Mouse (Mus musculus) liver, postnatal 0 days (tissue): ENCODE measurements around the gene Eif2b3. TPM values are rescaled to one million over a fixed set of nuclear protein-coding genes. Genes with fewer than 3 reads are reported as not detected.

Experiments used
- ATAC-seq: fragments of 200-750 bp; cut with Nextera tagmentation; 2 replicates; pipeline ENCODE4 v1.8.0; 2017; ENCODE audit warnings: mild to moderate bottlenecking, moderate library complexity
- DNase-seq: peaks from one replicate; pipeline ENCODE4 v3.0.0-alpha.2; 2016
- H3K27ac ChIP-seq: fragments of 300-500 bp; sonication (generic); 2 replicates; pipeline ENCODE4 v1.5.1; 2014; ENCODE audit warnings: antibody characterized with exemption, moderate library complexity, mild to moderate bottlenecking, low read depth
- H3K27me3 ChIP-seq: fragments of 300-500 bp; sonication (generic); 2 replicates; pipeline ENCODE4 v1.6.1; 2014; ENCODE audit warnings: low read length, control low read depth, mixed read lengths; ENCODE audit not compliant: insufficient read depth
- H3K36me3 ChIP-seq: fragments of 300-500 bp; sonication (generic); replicated peaks from 2 replicates; pipeline ENCODE4 v1.6.1; 2014; ENCODE audit warnings: mild to moderate bottlenecking, control low read depth, low read length, moderate library complexity, mixed read lengths; ENCODE audit not compliant: insufficient read depth
- H3K4me1 ChIP-seq: fragments of 300-500 bp; sonication (generic); 2 replicates; pipeline ENCODE4 v1.6.1; 2014; ENCODE audit warnings: antibody characterized with exemption, mild to moderate bottlenecking, control low read depth; ENCODE audit not compliant: insufficient read depth
- H3K4me2 ChIP-seq: fragments of 300-500 bp; sonication (generic); 2 replicates; pipeline ENCODE4 v1.6.1; 2014; ENCODE audit warnings: low read depth, mild to moderate bottlenecking, low read length, moderate library complexity, mixed read lengths
- H3K4me3 ChIP-seq: fragments of 300-500 bp; sonication (generic); 2 replicates; pipeline ENCODE4 v1.5.1; 2014; ENCODE audit warnings: low read depth, low read length
- H3K9ac ChIP-seq: fragments of 300-500 bp; sonication (generic); replicated peaks from 2 replicates; pipeline ENCODE4 v1.6.1; 2014; ENCODE audit warnings: mild to moderate bottlenecking, moderate library complexity
- H3K9me3 ChIP-seq: fragments of 300-500 bp; sonication (generic); 2 replicates; pipeline ENCODE4 v1.6.1; 2016; ENCODE audit warnings: mild to moderate bottlenecking, control low read depth, low read length, mixed read lengths
- CTCF ChIP-seq: sonication (generic); IDR thresholded peaks from 2 replicates; pipeline ENCODE4 v1.5.1; 2016; ENCODE audit warnings: antibody characterized with exemption, low read depth
- EP300 ChIP-seq: IDR thresholded peaks from 2 replicates; pipeline ENCODE4 v1.6.1; 2016; ENCODE audit warnings: antibody characterized with exemption, low read depth, mild to moderate bottlenecking
- WGBS: fragments of 180-500 bp; shearing (Covaris S2); extraction: QIAGEN DNeasy Blood & Tissue Kit; methylation state at CpG from one replicate; pipeline ENCODE4 v1.1.7; 2014; ENCODE audit not compliant: insufficient replicate concordance; 5-methylcytosine and 5-hydroxymethylcytosine counted together
- polyA plus RNA-seq: library from polyadenylated mRNA; unstranded; fragments of >200 nt; fragmentation: Nextera tagmentation; extraction: Ambion mirVana; gene quantifications from 2 replicates; pipeline ENCODE4 v1.2.1, GENCODE M21; 2015

The Eif2b3 gene
- polyA plus RNA-seq, 1 experiment from 2014 or later: 18.5 TPM

GRCm38 (mm10) chr4:117013596-117013995 is 5.6 kb upstream of the Eif2b3 start:
- TF ChIP-seq CTCF (no peak), EP300 (no peak)
- DNase-seq (no peak), ATAC-seq (no peak)
- Histone ChIP-seq H3K36me3 (no peaks in the 10 kb centered on the region), H3K9ac (no peak overlapping the region), H3K4me2 (no peak overlapping the region), H3K4me1 (no peaks in the 10 kb centered on the region), H3K4me3 (no peak overlapping the region), H3K27ac (no peak overlapping the region), H3K27me3 (no peaks in the 10 kb centered on the region), H3K9me3 (no peaks in the 10 kb centered on the region)
- 78% methylated on average over 6 of the region's 6 CpGs for WGBS

DNA sequence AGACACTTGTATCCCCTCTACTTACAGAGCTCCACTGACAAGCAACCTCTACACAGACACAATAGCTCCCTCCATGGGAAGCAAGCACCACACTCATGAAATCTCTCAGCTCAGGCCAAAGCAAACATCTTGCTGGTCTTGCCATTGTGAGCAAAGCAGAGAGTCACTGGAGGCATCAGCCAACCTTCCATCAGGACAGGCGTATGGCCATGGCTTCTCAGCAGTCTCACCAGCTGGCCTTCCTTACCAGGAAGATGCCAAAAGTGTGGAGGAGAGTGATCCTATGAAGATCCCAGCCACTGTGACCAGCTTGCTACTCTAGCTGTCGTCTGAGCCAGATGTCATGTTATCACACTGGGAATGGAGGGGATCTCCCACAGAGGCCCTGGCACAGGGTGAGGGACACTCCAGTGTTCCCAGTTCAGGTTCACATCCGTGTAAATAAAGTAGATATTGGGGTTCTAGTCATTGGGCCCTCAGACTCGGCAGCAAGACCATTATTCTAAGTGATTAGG is 4.2 kb upstream of the Eif2b3 start:
- TF ChIP-seq CTCF (no peak), EP300 (no peak)
- H3K27ac ChIP-seq: no peak overlapping the region
- H3K4me1 ChIP-seq: no peaks in the 10 kb centered on the region
- no peaks in the 10 kb centered on the region for H3K9me3 ChIP-seq
- no peak overlapping the region for H3K9ac ChIP-seq
- ATAC-seq: no peak
- no peak for DNase-seq
- no peak overlapping the region for H3K4me3 ChIP-seq
- 65% methylated on average over 4 of the region's 4 CpGs for whole genome bisulfite sequencing
- H3K36me3 ChIP-seq: no peaks in the 10 kb centered on the region
- H3K4me2 ChIP-seq: no peak overlapping the region
- H3K27me3 ChIP-seq: no peaks in the 10 kb centered on the region

DNA sequence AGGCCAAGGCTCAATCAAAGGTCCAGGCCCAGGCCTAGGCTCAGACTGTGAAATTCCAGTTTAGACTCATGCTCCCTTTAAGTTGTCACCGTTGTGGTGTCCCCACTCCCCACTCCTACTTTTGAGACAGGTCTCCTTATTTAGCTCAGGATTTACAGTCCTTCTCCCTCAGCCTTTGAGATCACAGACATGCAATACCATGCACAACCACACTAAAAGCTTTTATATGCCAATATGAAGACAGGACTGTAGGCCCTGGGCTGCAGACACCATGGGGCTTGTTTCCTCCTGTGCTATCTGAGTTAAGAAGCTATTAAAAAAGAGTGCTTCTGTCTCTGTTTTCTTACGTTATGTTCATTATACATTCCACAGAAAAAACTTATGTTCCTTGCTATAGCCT is 1.5 kb upstream of the Eif2b3 start:
- ATAC-seq: no peak
- Histone ChIP-seq H3K27ac (no peak overlapping the region), H3K9me3 (no peaks in the 10 kb centered on the region), H3K27me3 (no peaks in the 10 kb centered on the region), H3K4me2 (no peak overlapping the region), H3K4me3 (no peak overlapping the region), H3K36me3 (no peaks in the 10 kb centered on the region; the same call in 1 of the 2 replicates), H3K4me1 (peaks cover 5% of the 10 kb centered on the region; the same call in 1 of the 2 replicates), H3K9ac (no peak overlapping the region)
- no peak for TF ChIP-seq EP300
- TF ChIP-seq CTCF: peak; percentile 8; the same call in 1 of the 2 replicates
- no peak for DNase-seq
- WGBS: 81% methylated on average over 2 of the region's 2 CpGs

DNA sequence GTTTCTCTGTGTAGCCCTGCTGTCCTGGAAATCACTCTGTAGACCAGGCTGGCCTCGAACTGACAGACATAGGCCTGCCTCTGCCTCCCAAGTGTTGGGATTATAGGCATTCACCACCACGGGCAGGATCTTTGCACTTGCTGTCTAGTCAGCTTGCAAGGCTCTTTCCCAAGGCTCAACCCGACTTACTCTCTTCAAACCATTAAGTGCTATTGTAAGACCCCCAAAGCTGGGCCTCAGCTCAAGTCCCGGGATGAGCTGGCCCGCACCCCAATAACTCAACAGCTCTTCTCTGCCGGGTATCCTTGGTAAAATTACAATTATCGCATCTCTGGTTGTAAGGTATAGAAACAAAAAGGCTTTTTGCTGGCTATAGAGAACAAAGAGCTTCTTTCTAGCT is 875 bp upstream of the Eif2b3 start:
- Histone ChIP-seq H3K27me3 (no peaks in the 10 kb centered on the region), H3K27ac (no peak overlapping the region), H3K4me1 (peaks cover 5% of the 10 kb centered on the region; the same call in 1 of the 2 replicates), H3K4me2 (no peak overlapping the region), H3K9ac (no peak overlapping the region), H3K36me3 (no peaks in the 10 kb centered on the region; the same call in 1 of the 2 replicates), H3K9me3 (no peaks in the 10 kb centered on the region), H3K4me3 (no peak overlapping the region)
- DNase-seq (no peak), ATAC-seq (no peak)
- TF ChIP-seq CTCF (no peak), EP300 (no peak)
- WGBS: 84% methylated on average over 7 of the region's 7 CpGs

- Histone ChIP-seq H3K4me2 (no peak overlapping the region), H3K4me3 (no peak overlapping the region), H3K9me3 (no peaks in the 10 kb centered on the region), H3K27ac (no peak overlapping the region), H3K4me1 (peaks cover 5% of the 10 kb centered on the region; the same call in 1 of the 2 replicates), H3K36me3 (peaks cover 4% of the 10 kb centered on the region; the same call in 1 of the 2 replicates), H3K27me3 (no peaks in the 10 kb centered on the region), H3K9ac (no peak overlapping the region)
- ATAC-seq: no peak
- no peak for TF ChIP-seq EP300
- no peak for TF ChIP-seq CTCF
- DNase-seq: no peak
- WGBS: 84% methylated on average over 4 of the region's 4 CpGs
Observed at GRCm38 (mm10) chr4:117023469-117023868, 4.3 kb downstream of the Eif2b3 start.

GRCm38 (mm10) chr4:117031105-117031504 is 11.9 kb downstream of the Eif2b3 start:
- Histone ChIP-seq H3K4me1 (no peaks in the 10 kb centered on the region), H3K36me3 (peaks cover 10% of the 10 kb centered on the region; the same call in 1 of the 2 replicates), H3K4me3 (no peak overlapping the region), H3K9ac (no peak overlapping the region), H3K27me3 (no peaks in the 10 kb centered on the region), H3K9me3 (no peaks in the 10 kb centered on the region), H3K27ac (no peak overlapping the region), H3K4me2 (no peak overlapping the region)
- DNase-seq (no peak), ATAC-seq (no peak)
- no peak for TF ChIP-seq EP300
- TF ChIP-seq CTCF: peak; percentile 42
- 89% methylated on average over 1 of the region's 1 CpGs for WGBS
